Mouse (Mus musculus): Measurements from ENCODE around the gene Kras.

- TF ChIP-seq POLR2A (IDR thresholded peaks at IDR 0.05; ENCODE audit: insufficient read depth, low read depth, low read length), result no peak
- TF ChIP-seq CTCF (IDR thresholded peaks at IDR 0.05), result no peak
Measured at GRCm38 (mm10) chr6:145202432-145203125, 47.5 kb downstream of the Kras start.
